Mouse (Mus musculus) liver, postnatal 0 days (tissue): ENCODE measurements around the gene Pax7.

Experiments
- CTCF ChIP-seq: sonication (generic); IDR thresholded peaks from 2 replicates; pipeline ENCODE4 v1.5.1; 2016; ENCODE audit warnings: antibody characterized with exemption, low read depth
- EP300 ChIP-seq: IDR thresholded peaks from 2 replicates; pipeline ENCODE4 v1.6.1; 2016; ENCODE audit warnings: antibody characterized with exemption, low read depth, mild to moderate bottlenecking

DNA sequence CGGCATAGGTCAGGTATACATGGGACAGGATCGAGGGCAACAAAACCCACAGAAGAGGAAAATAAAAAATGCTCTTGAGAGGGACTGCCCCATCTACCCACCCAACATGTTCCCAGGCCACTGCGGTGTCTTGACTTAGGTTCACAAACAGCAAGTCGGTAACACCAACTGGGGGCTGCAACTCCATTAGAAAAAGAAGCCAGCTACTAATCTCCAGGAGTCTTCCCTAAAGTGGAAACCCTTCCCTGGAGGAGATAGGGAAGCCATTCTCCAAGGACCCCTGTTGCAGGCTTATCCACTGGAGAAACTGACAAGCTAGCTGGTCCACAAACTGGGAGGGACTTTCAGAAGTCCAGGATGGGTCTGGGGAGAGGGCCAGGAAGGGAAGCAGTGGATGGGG is 21.4 kb downstream of the Pax7 start:
- TF ChIP-seq EP300 (no peak), CTCF (no peak)
